Mouse (Mus musculus): ENCODE data around the gene Treml2. TPM values are rescaled to one million over a fixed set of nuclear protein-coding genes. Genes with fewer than 3 reads are reported as not detected.
"Not testable (repeated sequence)": the region's sequence is repeated elsewhere in the genome, so short reads cannot be mapped to it uniquely, and the experiment has no call there.

Treml2 gene
- polyA plus RNA-seq, 1 experiment from 2014 or later, result 0.30 TPM

GRCm38 (mm10) chr17:48336857-48337256 is 37.6 kb downstream of the Treml2 start:
- no peaks in the 10 kb centered on the region for H3K4me1 ChIP-seq (replicated peaks)
- peak; percentile 80 for DNase-seq (ENCODE audit: low spot score)
- H3K27me3 ChIP-seq (ENCODE audit: insufficient read depth, poor library complexity, severe bottlenecking), result no peaks in the 10 kb centered on the region
- H3K4me3 ChIP-seq, result no peak overlapping the region
- 5% methylated on average over 6 of the region's 6 CpGs for WGBS
- H3K36me3 ChIP-seq, result no peaks in the 10 kb centered on the region
- H3K27ac ChIP-seq, result no peak overlapping the region
- no peaks in the 10 kb centered on the region for H3K9me3 ChIP-seq

- no peak overlapping the region for H3K27ac ChIP-seq
- no peaks in the 10 kb centered on the region for H3K4me1 ChIP-seq (replicated peaks)
- no peak overlapping the region for H3K4me3 ChIP-seq
- no peaks in the 10 kb centered on the region for H3K9me3 ChIP-seq
- no peaks in the 10 kb centered on the region for H3K27me3 ChIP-seq (ENCODE audit: insufficient read depth, poor library complexity, severe bottlenecking)
- WGBS, result 90% methylated on average over 1 of the region's 1 CpGs
- DNase-seq (ENCODE audit: low spot score), result peak; percentile 8
- no peaks in the 10 kb centered on the region for H3K36me3 ChIP-seq
These were observed 41.0 kb downstream of the Treml2 start for GRCm38 (mm10) chr17:48340267-48340666.

GRCm38 (mm10) chr17:48341947-48342346 is 42.6 kb downstream of the Treml2 start:
- H3K27me3 ChIP-seq (ENCODE audit: insufficient read depth, poor library complexity, severe bottlenecking), result no peaks in the 10 kb centered on the region
- WGBS, result 87% methylated on average over 3 of the region's 3 CpGs
- no peaks in the 10 kb centered on the region for H3K36me3 ChIP-seq
- no peak overlapping the region for H3K4me3 ChIP-seq
- DNase-seq (ENCODE audit: low spot score), result no peak
- no peaks in the 10 kb centered on the region for H3K4me1 ChIP-seq (replicated peaks)
- no peaks in the 10 kb centered on the region for H3K9me3 ChIP-seq
- H3K27ac ChIP-seq, result no peak overlapping the region

GRCm38 (mm10) chr17:48343065-48343464 is 43.8 kb downstream of the Treml2 start:
- Histone ChIP-seq H3K4me3 (no peak overlapping the region), H3K4me1 (replicated peaks) (no peaks in the 10 kb centered on the region), H3K9me3 (no peaks in the 10 kb centered on the region), H3K27me3 (ENCODE audit: insufficient read depth, poor library complexity, severe bottlenecking) (no peaks in the 10 kb centered on the region), H3K36me3 (no peaks in the 10 kb centered on the region), H3K27ac (no peak overlapping the region)
- no peak for DNase-seq (ENCODE audit: low spot score)
- 88% methylated on average over 2 of the region's 2 CpGs for WGBS

- WGBS, result 84% methylated on average over 4 of the region's 4 CpGs
- Histone ChIP-seq H3K36me3 (no peaks in the 10 kb centered on the region), H3K4me3 (no peak overlapping the region), H3K9me3 (no peaks in the 10 kb centered on the region), H3K27me3 (ENCODE audit: insufficient read depth, poor library complexity, severe bottlenecking) (no peaks in the 10 kb centered on the region), H3K4me1 (replicated peaks) (no peaks in the 10 kb centered on the region), H3K27ac (no peak overlapping the region)
- no peak for DNase-seq (ENCODE audit: low spot score)
These were observed 46.5 kb downstream of the Treml2 start for GRCm38 (mm10) chr17:48345824-48346223.

- no peak within 1 kb of the TSS for H3K4me3 ChIP-seq
- no peak for DNase-seq (ENCODE audit: low spot score)
- no peaks in the 10 kb centered on the region for H3K9me3 ChIP-seq
- no peaks in the 10 kb centered on the region for H3K4me1 ChIP-seq (replicated peaks)
- H3K27ac ChIP-seq, result no peak within 1 kb of the TSS
- no peaks in the 10 kb centered on the region for H3K36me3 ChIP-seq
- 77% methylated on average over 5 of the region's 5 CpGs for WGBS
- H3K27me3 ChIP-seq (ENCODE audit: insufficient read depth, poor library complexity, severe bottlenecking), result no peaks in the 10 kb centered on the region
These were observed 46.9 kb downstream of the Treml2 start, which contains the start of gene Trem2 for GRCm38 (mm10) chr17:48346231-48346630. Gene Trem2, plus strand, starts transcription at chr17:48346401.

- 73% methylated on average over 4 of the region's 4 CpGs for WGBS
- no peaks in the 10 kb centered on the region for H3K36me3 ChIP-seq
- DNase-seq (ENCODE audit: low spot score), result no peak
- H3K4me3 ChIP-seq, result no peak overlapping the region
- H3K27me3 ChIP-seq (ENCODE audit: insufficient read depth, poor library complexity, severe bottlenecking), result no peaks in the 10 kb centered on the region
- no peaks in the 10 kb centered on the region for H3K4me1 ChIP-seq (replicated peaks)
- no peaks in the 10 kb centered on the region for H3K9me3 ChIP-seq
- no peak overlapping the region for H3K27ac ChIP-seq
These were observed 47.5 kb downstream of the Treml2 start for GRCm38 (mm10) chr17:48346834-48347233.

- H3K27ac ChIP-seq, result no peak overlapping the region
- H3K4me1 ChIP-seq (replicated peaks), result no peaks in the 10 kb centered on the region
- H3K4me3 ChIP-seq, result no peak overlapping the region
- no peaks in the 10 kb centered on the region for H3K36me3 ChIP-seq
- WGBS, result 79% methylated on average over 2 of the region's 2 CpGs
- no peaks in the 10 kb centered on the region for H3K9me3 ChIP-seq
- no peaks in the 10 kb centered on the region for H3K27me3 ChIP-seq (ENCODE audit: insufficient read depth, poor library complexity, severe bottlenecking)
- no peak for DNase-seq (ENCODE audit: low spot score)
These were observed 48.0 kb downstream of the Treml2 start for GRCm38 (mm10) chr17:48347287-48347686.

GRCm38 (mm10) chr17:48350681-48351193 is 51.4 kb downstream of the Treml2 start:
- H3K36me3 ChIP-seq, result no peaks in the 10 kb centered on the region
- no peak for DNase-seq (ENCODE audit: low spot score)
- no peaks in the 10 kb centered on the region for H3K27me3 ChIP-seq (ENCODE audit: insufficient read depth, poor library complexity, severe bottlenecking)
- no peaks in the 10 kb centered on the region for H3K9me3 ChIP-seq
- 76% methylated on average over 5 of the region's 5 CpGs for WGBS
- no peak overlapping the region for H3K27ac ChIP-seq
- no peak overlapping the region for H3K4me3 ChIP-seq
- no peaks in the 10 kb centered on the region for H3K4me1 ChIP-seq (replicated peaks)

GRCm38 (mm10) chr17:48352976-48353375 is 53.7 kb downstream of the Treml2 start:
- H3K4me3 ChIP-seq; H3K36me3 ChIP-seq; H3K27me3 ChIP-seq (ENCODE audit: insufficient read depth, poor library complexity, severe bottlenecking); H3K4me1 ChIP-seq (replicated peaks); H3K27ac ChIP-seq; DNase-seq (ENCODE audit: low spot score); H3K9me3 ChIP-seq: not testable (repeated sequence)
- WGBS, result 61% methylated on average over 7 of the region's 7 CpGs

- DNase-seq (ENCODE audit: low spot score), result no peak
- no peak overlapping the region for H3K27ac ChIP-seq
- H3K9me3 ChIP-seq, result no peaks in the 10 kb centered on the region
- no peaks in the 10 kb centered on the region for H3K27me3 ChIP-seq (ENCODE audit: insufficient read depth, poor library complexity, severe bottlenecking)
- H3K4me1 ChIP-seq (replicated peaks), result no peaks in the 10 kb centered on the region
- 87% methylated on average over 3 of the region's 3 CpGs for WGBS
- H3K36me3 ChIP-seq, result no peaks in the 10 kb centered on the region
- no peak overlapping the region for H3K4me3 ChIP-seq
These were observed 56.5 kb downstream of the Treml2 start for GRCm38 (mm10) chr17:48355822-48356221.

GRCm38 (mm10) chr17:48357892-48358291 is 58.6 kb downstream of the Treml2 start:
- no peaks in the 10 kb centered on the region for H3K27me3 ChIP-seq (ENCODE audit: insufficient read depth, poor library complexity, severe bottlenecking)
- H3K9me3 ChIP-seq, result no peaks in the 10 kb centered on the region
- no peaks in the 10 kb centered on the region for H3K36me3 ChIP-seq
- H3K27ac ChIP-seq, result no peak overlapping the region
- H3K4me1 ChIP-seq (replicated peaks), result no peaks in the 10 kb centered on the region
- WGBS, result 48% methylated on average over 2 of the region's 2 CpGs
- DNase-seq (ENCODE audit: low spot score), result no peak
- no peak overlapping the region for H3K4me3 ChIP-seq

GRCm38 (mm10) chr17:48359616-48360015 is 60.3 kb downstream of the Treml2 start, which contains the start of gene Treml1:
Gene Treml1, plus strand, starts transcription at chr17:48359916.
- Histone ChIP-seq H3K27me3 (ENCODE audit: insufficient read depth, poor library complexity, severe bottlenecking) (no peaks in the 10 kb centered on the region), H3K4me1 (replicated peaks) (no peaks in the 10 kb centered on the region), H3K4me3 (no peak within 1 kb of the TSS), H3K27ac (no peak within 1 kb of the TSS), H3K9me3 (no peaks in the 10 kb centered on the region), H3K36me3 (no peaks in the 10 kb centered on the region)
- WGBS, result 82% methylated on average over 7 of the region's 7 CpGs
- DNase-seq (ENCODE audit: low spot score), result no peak

GRCm38 (mm10) chr17:48360462-48360861 is 61.2 kb downstream of the Treml2 start:
- no peaks in the 10 kb centered on the region for H3K36me3 ChIP-seq
- no peaks in the 10 kb centered on the region for H3K9me3 ChIP-seq
- no peak overlapping the region for H3K4me3 ChIP-seq
- no peaks in the 10 kb centered on the region for H3K27me3 ChIP-seq (ENCODE audit: insufficient read depth, poor library complexity, severe bottlenecking)
- no peak overlapping the region for H3K27ac ChIP-seq
- no peak for DNase-seq (ENCODE audit: low spot score)
- H3K4me1 ChIP-seq (replicated peaks), result peaks cover 3% of the 10 kb centered on the region
- WGBS, result 82% methylated on average over 4 of the region's 4 CpGs

All from hindbrain, embryonic 10.5 days (tissue).